Mouse (Mus musculus): ENCODE measurements at regions not wholly inside any gene's neighbourhood (a gene's known extent, or its start where the extent isn't known, plus 50 kb on each side); places are given as distances from the start of the nearest gene placed in this dataset.

- no peak for DNase-seq (ENCODE audit: low read depth)
Measured at GRCm38 (mm10) chr1:190067181-190067580, 103.3 kb downstream of the Prox1 start.

- DNase-seq (ENCODE audit: low read depth): no peak
Measured at GRCm38 (mm10) chr1:190066426-190066825, 104.1 kb downstream of the Prox1 start.

GRCm38 (mm10) chr1:190061560-190062295 is 108.8 kb downstream of the Prox1 start:
- no peak for DNase-seq (ENCODE audit: low read depth)

- no peak for DNase-seq (ENCODE audit: low read depth)
Measured at GRCm38 (mm10) chr1:190059025-190059424, 111.5 kb downstream of the Prox1 start.

- no peak for DNase-seq (ENCODE audit: low read depth)
Measured at GRCm38 (mm10) chr1:190056931-190057330, 113.6 kb downstream of the Prox1 start.

- DNase-seq (ENCODE audit: low read depth): no peak
Measured at GRCm38 (mm10) chr1:190051903-190052302, 118.6 kb downstream of the Prox1 start.

GRCm38 (mm10) chr1:190048521-190049170 is 121.9 kb downstream of the Prox1 start:
- no peak for DNase-seq (ENCODE audit: low read depth)

GRCm38 (mm10) chr1:190047201-190047600 is 123.3 kb downstream of the Prox1 start:
- no peak for DNase-seq (ENCODE audit: low read depth)

- no peak for DNase-seq (ENCODE audit: low read depth)
Measured at GRCm38 (mm10) chr1:190045797-190046196, 123.6 kb upstream of the Smyd2 start.

GRCm38 (mm10) chr1:190044036-190044435 is 121.9 kb upstream of the Smyd2 start:
- DNase-seq (ENCODE audit: low read depth): no peak

GRCm38 (mm10) chr1:190043156-190043555 is 121.0 kb upstream of the Smyd2 start:
- no peak for DNase-seq (ENCODE audit: low read depth)

- DNase-seq (ENCODE audit: low read depth): no peak
Measured at GRCm38 (mm10) chr1:190042197-190042596, 120.0 kb upstream of the Smyd2 start.

GRCm38 (mm10) chr1:190041096-190041706 is 119.0 kb upstream of the Smyd2 start:
- no peak for DNase-seq (ENCODE audit: low read depth)

GRCm38 (mm10) chr1:190038046-190038445 is 115.9 kb upstream of the Smyd2 start:
- DNase-seq (ENCODE audit: low read depth): no peak

GRCm38 (mm10) chr1:190036726-190037125 is 114.6 kb upstream of the Smyd2 start:
- DNase-seq (ENCODE audit: low read depth): no peak

GRCm38 (mm10) chr1:190035935-190036334 is 113.8 kb upstream of the Smyd2 start:
- no peak for DNase-seq (ENCODE audit: low read depth)

GRCm38 (mm10) chr1:190034091-190034490 is 111.9 kb upstream of the Smyd2 start:
- no peak for DNase-seq (ENCODE audit: low read depth)

- DNase-seq (ENCODE audit: low read depth): no peak
Measured at GRCm38 (mm10) chr1:190027536-190027935, 105.4 kb upstream of the Smyd2 start.

- DNase-seq (ENCODE audit: low read depth): no peak
Measured at GRCm38 (mm10) chr1:190009466-190009865, 87.3 kb upstream of the Smyd2 start.

- DNase-seq (ENCODE audit: low read depth): no peak
Measured at GRCm38 (mm10) chr1:190007271-190007670, 85.1 kb upstream of the Smyd2 start.

- no peak for DNase-seq (ENCODE audit: low read depth)
Measured at GRCm38 (mm10) chr1:190001084-190001483, 78.9 kb upstream of the Smyd2 start.

GRCm38 (mm10) chr1:189993706-189994105 is 71.5 kb upstream of the Smyd2 start:
- DNase-seq (ENCODE audit: low read depth): no peak

- DNase-seq (ENCODE audit: low read depth): no peak
Measured at GRCm38 (mm10) chr1:189993221-189993620, 71.1 kb upstream of the Smyd2 start.
